Mouse (Mus musculus): ENCODE results near the gene Dnm3.

Gene Dnm3

DNA sequence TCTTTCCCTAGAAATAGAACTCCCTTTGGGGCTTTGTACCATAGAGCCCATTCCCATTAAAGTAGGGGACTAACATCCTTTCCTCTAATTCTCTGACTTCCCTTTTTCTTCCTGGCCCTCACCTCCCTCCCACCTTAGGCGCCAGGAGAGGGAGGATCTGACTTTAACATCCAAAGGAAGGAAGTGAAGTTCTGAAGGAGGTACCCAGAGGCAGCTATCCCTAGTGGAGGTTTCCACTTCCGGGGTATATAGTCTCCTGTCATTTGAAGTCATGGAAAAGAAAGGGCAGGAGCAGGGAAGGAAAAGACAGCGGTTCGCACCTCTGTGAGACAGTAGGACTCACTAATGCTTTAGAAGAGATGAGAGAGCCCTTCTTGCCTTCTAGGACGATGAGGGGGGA, 478.5 kb downstream of the Dnm3 start:
- no peak for DNase-seq (ENCODE audit: low read depth, low spot score)

- DNase-seq (ENCODE audit: low read depth, low spot score): no peak
Observed at GRCm38 (mm10) chr1:161998781-161999180, 479.1 kb downstream of the Dnm3 start.

DNA sequence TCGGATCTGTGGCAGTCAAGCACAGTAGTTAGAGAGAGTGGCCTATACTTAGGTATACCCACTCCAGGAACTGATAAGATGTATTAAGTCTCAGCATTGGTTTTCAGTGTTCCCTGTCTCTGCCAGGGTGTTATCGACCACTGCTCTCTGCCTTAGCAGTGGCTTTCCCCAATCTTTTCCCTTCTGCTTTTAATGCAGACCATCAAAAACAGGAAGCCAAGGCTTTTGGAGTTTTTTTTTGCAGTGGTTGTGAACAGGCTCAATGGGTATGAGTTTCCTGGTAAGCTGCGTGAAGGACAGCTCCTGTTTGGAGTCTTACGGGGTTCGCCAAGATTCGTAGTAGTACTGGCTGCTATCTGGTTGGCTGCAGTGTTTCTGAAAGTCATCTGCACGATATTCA, 485.4 kb downstream of the Dnm3 start:
- DNase-seq (ENCODE audit: low read depth, low spot score): no peak

GRCm38 (mm10) chr1:161991846-161992245, 486.0 kb downstream of the Dnm3 start:
- DNase-seq (ENCODE audit: low read depth, low spot score): no peak

GRCm38 (mm10) chr1:161990684-161991578, 486.9 kb downstream of the Dnm3 start:
- peak; percentile 54 for DNase-seq (ENCODE audit: low read depth, low spot score)

GRCm38 (mm10) chr1:161983979-161984566, 493.8 kb downstream of the Dnm3 start:
- DNase-seq (ENCODE audit: low read depth, low spot score): peak; percentile 80

DNA sequence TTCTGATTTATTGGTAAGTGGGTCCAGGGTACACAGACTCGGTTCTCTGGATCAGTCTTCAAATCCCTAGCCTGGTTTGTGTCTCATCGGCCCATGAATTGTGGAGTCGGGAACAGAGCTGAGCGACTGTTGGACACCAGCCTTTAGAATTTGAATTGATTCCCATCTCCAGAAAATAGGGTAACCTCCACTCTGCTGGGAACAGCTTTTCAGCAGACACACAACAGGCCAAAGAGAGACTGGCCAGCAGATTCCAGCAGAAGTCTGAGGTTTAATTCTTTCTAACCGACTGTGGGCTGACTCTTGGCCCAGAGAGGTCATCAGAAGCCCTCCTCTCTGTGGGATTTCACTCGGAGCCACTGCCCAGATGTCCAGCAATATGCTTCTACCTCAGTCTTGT, 494.4 kb downstream of the Dnm3 start:
- DNase-seq (ENCODE audit: low read depth, low spot score): no peak

GRCm38 (mm10) chr1:161980626-161981298, 497.1 kb downstream of the Dnm3 start:
- no peak for DNase-seq (ENCODE audit: low read depth, low spot score)

GRCm38 (mm10) chr1:161980046-161980445, 497.8 kb downstream of the Dnm3 start:
- DNase-seq (ENCODE audit: low read depth, low spot score): no peak

GRCm38 (mm10) chr1:161979536-161979935, 498.3 kb downstream of the Dnm3 start, which contains the start of gene 4930558K02Rik:
TSS of gene 4930558K02Rik (minus strand) at chr1:161979636.
- no peak for DNase-seq (ENCODE audit: low read depth, low spot score)

- DNase-seq (ENCODE audit: low read depth, low spot score): no peak
Observed at GRCm38 (mm10) chr1:161978173-161978700, 499.6 kb downstream of the Dnm3 start.

DNA sequence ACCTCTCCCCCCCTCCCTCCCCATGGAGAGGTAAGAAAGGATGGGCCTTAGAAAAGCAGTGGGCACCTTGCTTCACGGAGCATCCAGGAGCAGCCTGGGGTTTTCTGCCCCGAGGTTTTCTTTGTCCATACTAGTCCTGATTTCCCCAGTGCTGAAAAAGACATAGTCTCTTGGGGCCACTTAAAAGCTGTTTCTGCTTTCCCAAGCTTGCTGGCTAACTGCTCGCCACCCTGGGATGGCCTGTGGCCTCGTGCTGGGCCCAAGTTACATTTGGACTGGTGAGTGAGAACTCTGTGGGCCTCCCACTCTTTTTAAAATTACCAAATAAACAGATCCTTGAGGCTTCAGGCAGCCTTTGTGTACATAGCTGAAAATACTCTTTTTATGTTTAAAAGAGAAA, 500.5 kb downstream of the Dnm3 start:
- no peak for DNase-seq (ENCODE audit: low read depth, low spot score)

GRCm38 (mm10) chr1:161976255-161977182, 501.3 kb downstream of the Dnm3 start:
- peak; percentile 85 for DNase-seq (ENCODE audit: low read depth, low spot score)

GRCm38 (mm10) chr1:161972233-161972632, 505.6 kb downstream of the Dnm3 start:
- DNase-seq (ENCODE audit: low read depth, low spot score): no peak

- no peak for DNase-seq (ENCODE audit: low read depth, low spot score)
Observed at GRCm38 (mm10) chr1:161970874-161971273, 507.0 kb downstream of the Dnm3 start.

DNA sequence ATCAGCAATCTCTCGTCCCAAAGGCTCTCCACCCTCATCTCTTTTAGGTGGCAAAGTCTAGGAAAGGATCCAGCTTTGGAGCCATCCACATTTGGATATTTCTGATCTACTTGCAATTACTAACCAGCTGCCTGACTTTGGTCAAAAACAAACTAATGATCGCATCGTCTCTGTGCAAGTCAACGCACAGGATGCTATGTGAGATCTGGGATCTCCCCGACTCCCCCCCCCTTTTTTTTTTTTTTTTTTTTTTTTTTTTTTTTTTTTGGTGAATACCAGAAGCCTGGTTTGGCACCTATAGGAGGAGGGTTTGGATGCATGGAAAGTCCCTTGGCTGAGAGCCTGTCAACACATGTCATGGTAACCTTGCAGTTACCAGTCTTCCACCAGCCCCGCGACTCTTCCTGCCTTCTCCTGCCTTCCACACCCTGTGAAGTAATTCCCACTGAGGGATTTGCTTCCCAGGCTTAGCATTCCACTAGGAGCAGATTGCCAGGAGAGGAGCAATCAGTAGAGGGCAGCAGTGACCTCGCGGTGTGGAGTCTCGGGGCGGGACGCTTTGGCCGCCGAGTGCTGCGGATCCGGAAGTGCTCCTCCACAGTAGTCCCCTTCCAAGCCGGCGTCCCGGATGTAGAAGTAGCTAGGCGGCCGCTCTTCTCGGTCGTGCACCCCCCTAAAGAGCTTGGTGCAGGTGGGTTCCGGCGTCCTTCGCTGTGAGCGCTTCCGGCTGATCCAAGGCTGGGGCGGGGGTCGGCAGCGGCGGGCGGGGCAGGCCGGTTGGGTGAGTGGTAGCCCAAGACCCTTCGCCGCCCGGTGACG, 509.0 kb downstream of the Dnm3 start, which contains the start of gene Pigc:
Gene Pigc (plus strand): TSS at position 598 of the 819 bp plus-strand sequence.
- DNase-seq (ENCODE audit: low read depth, low spot score): peak; percentile 96

DNA sequence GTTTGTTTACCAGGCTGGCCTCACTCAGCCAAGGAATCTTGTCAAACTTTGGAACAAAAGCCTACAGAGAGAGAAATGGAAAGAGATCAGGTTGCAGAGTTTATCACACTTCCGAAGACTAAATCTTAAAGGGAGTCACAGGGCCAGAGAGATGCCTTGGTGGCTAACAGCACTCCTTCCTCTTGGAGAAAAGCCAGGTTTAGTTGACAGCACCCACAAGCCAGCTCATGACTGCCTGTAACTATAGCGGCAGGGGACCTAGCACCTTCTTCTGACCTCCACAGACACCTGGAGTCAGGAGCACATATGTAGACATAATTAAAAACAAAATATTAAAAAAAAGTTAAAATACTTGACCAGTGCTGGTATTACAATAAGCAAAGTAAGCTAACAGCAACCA, 509.9 kb downstream of the Dnm3 start:
- no peak for DNase-seq (ENCODE audit: low read depth, low spot score)

DNA sequence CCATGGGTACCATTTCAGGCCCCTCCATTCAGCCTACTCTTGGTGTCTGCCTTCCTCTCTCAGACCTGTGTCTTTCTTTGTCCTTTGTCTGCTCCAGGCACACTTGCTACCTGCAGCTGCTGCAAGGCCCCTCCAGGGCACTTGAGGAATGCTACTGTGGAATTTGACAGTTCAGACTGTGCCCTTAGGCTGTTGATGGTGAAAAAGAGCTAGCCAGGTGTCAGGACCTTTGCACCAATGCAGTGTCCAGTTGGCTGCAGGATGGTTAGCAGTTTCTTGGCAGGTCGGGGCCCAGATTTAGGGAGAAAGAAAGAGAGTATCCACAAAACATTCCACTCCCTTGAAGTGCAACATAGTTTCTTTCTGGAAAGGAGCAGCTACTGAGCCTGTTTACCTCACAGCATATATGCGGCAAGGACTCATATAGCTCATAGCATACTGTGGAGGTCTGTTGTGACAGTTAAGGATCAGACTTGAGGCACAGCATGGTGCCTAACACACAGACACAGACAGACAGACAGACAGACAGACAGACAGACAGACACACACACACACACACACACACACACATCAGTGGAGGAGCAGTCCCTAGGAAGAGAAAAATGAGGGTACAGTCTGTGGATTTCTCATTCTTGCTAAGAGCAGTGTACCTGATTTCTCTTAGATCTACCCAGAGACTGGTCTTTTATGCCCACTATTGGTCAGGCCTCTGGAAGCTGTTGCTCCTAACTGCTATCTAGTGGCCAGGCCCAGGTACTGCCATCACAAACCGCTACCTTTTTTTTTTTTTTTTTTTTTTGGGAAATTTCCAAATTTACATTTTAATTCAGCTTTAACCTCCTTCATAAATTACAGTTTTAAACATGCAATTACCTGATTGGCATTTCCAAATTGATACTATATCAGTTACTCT, 515.1 kb downstream of the Dnm3 start:
- DNase-seq (ENCODE audit: low read depth, low spot score): peak; percentile 50
